Mouse (Mus musculus): ENCODE measurements around the gene Thap3. TPM values are rescaled to one million over a fixed set of nuclear protein-coding genes. Genes with fewer than 3 reads are reported as not detected.

Thap3 gene
- total RNA-seq, 2 experiments from 2014 or later, result 11.5 TPM

DNA sequence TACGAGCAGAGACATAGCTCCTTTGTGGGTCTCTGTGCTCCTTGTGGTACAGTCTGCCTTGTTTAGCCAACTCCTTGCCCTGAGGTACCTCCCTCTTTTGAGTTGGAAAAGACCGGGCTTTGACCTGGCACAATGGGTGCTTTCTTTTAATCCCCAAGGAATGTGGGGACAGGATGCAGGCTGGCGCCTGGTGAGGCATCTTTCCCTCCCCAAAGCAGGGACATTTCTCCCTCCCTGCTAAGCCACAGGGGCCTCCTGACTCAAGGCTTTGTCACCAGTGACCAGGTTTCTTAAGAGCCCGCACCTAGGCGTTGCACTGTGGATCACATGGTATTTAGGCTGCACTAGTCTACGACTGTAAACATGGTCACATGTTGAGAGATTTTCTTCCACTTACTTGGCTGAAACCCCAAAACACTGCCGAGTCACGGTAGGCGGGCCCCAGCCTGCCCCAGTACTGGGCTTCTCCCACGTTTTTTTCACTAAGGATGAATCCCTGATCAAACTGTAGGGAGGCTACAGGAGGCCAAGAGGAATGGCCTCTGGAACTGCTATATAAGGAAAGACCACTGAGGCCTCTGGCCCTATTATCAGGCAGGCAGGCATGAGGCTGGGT lies 21.4 kb upstream of the Thap3 start:
- DNase-seq (ENCODE audit: low spot score), result peak; percentile 37
- intact Hi-C loops (cut with DNase I), result no loop called here

DNA sequence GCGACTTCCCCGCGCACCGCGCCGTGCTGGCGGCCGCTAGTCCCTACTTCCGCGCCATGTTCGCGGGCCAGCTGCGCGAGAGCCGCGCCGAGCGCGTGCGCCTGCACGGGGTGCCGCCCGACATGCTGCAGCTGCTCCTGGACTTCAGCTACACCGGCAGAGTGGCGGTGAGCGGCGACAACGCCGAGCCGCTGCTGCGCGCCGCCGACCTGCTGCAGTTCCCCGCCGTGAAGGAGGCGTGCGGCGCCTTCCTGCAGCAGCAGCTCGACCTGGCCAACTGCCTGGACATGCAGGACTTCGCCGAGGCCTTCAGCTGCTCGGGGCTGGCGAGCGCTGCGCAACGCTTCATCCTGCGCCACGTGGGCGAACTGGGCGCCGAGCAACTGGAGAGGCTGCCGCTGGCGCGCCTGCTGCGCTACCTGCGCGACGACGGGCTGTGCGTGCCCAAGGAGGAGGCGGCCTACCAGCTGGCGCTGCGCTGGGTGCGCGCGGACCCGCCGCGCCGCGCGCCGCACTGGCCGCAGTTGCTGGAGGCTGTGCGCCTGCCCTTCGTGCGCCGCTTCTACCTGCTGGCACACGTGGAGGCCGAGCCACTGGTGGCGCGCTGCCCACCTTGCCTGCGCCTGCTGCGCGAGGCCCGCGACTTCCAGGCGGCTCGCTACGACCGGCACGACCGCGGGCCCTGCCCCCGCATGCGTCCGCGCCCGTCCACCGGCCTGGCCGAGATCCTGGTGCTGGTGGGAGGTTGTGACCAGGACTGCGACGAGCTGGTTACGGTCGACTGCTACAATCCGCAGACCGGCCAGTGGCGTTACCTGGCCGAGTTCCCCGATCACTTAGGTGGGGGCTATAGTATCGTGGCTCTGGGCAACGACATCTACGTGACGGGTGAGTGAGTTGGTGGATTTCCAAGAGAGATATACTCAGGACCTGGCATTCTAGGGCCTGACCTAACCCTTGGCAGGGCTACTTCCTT lies 20.6 kb upstream of the Thap3 start:
- DNase-seq (ENCODE audit: low spot score), result no peak
- intact Hi-C loops (cut with DNase I), result no loop called here

GRCm38 (mm10) chr4:152008622-152009075 lies 19.9 kb upstream of the Thap3 start, which contains the start of gene Klhl21:
Gene Klhl21, plus strand, starts transcription at chr4:152008803.
- intact Hi-C loops (cut with DNase I), result no loop called here
- DNase-seq (ENCODE audit: low spot score), result peak; percentile 93

DNA sequence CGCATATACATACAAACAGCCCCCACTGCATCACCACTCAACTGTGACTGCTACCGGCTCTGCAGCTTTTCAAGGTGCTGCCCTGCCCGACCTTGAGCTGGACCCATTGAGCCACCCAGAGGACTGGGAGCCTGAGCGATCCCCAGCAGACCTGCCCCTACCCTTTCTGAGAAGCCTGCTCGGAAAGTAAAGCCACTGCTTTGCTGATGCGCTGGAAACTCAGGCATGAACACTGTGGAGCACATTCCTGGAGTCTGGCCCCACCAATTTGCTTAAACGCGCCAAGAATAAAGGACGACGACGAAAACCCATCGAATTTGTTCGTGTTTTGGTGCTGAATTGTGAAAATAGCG lies 19.3 kb upstream of the Thap3 start:
- intact Hi-C loops (cut with DNase I), result no loop called here
- no peak for DNase-seq (ENCODE audit: low spot score)

GRCm38 (mm10) chr4:152007481-152008147 lies 18.8 kb upstream of the Thap3 start:
- DNase-seq (ENCODE audit: low spot score), result peak; percentile 23
- intact Hi-C loops (cut with DNase I), result no loop called here

- DNase-seq (ENCODE audit: low spot score), result no peak
- intact Hi-C loops (cut with DNase I), result no loop called here
Observed at GRCm38 (mm10) chr4:152006812-152007211, 18.0 kb upstream of the Thap3 start.

- no peak for DNase-seq (ENCODE audit: low spot score)
- intact Hi-C loops (cut with DNase I), result no loop called here
Observed at GRCm38 (mm10) chr4:152006137-152006536, 17.3 kb upstream of the Thap3 start.

GRCm38 (mm10) chr4:152002063-152002462 lies 13.3 kb upstream of the Thap3 start:
- DNase-seq (ENCODE audit: low spot score), result no peak
- intact Hi-C loops (cut with DNase I), result no loop called here

- DNase-seq (ENCODE audit: low spot score), result no peak
Observed at GRCm38 (mm10) chr4:152001335-152001734, 12.5 kb upstream of the Thap3 start.

GRCm38 (mm10) chr4:152000906-152001305 lies 12.1 kb upstream of the Thap3 start:
- no peak for DNase-seq (ENCODE audit: low spot score)
- intact Hi-C loops (cut with DNase I), result no loop called here

More at GRCm38 (mm10) chr4:152001335-152001734, 12.5 kb upstream of the Thap3 start:
- intact Hi-C loops (cut with DNase I), result no loop called here

DNA sequence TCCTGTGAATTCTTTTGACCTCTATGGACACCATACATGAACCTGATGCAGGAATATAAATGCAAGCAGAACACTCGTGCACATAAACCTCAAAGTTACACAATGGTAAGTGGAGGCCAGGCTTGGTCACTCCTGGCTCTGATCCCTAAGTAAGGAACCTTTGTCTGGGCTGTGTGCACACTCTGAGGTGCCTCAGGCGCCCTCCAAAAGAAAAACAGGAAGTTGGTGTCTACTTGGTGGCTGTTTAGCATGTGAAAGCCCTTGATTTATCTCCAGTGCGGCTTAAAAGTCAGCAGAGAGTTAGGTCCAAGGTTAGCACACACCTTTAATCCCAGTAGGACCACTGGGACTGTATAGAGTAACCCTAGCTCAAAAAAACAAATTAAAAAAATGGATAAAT lies 10.7 kb upstream of the Thap3 start:
- intact Hi-C loops (cut with DNase I), result no loop called here
- DNase-seq (ENCODE audit: low spot score), result no peak

- no peak for DNase-seq (ENCODE audit: low spot score)
- intact Hi-C loops (cut with DNase I), result no loop called here
Observed at GRCm38 (mm10) chr4:151997701-151998100, 8.9 kb upstream of the Thap3 start.

DNA sequence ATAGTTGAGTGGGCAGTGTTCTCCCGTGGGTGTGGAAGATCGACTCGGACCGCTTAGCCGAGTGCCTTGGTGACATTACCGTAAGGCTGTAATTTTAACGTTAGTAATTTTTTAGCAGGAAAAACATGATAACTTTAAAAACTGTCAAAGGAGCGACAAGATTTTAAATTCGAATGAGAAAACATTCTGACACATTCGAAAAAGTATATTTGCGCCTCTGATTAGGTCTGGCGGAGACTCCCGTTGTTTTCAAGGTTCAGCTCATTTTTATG lies 8.1 kb upstream of the Thap3 start:
- DNase-seq (ENCODE audit: low spot score), result no peak
- intact Hi-C loops (cut with DNase I), result no loop called here

GRCm38 (mm10) chr4:151996173-151996950 lies 7.6 kb upstream of the Thap3 start, which contains the start of gene Phf13:
Gene Phf13, minus strand, starts transcription at chr4:151996258.
- intact Hi-C loops (cut with DNase I), result no loop called here

GRCm38 (mm10) chr4:151995371-151996172 lies 6.8 kb upstream of the Thap3 start:
- DNase-seq (ENCODE audit: low spot score), result peak; percentile 18
- intact Hi-C loops (cut with DNase I), result no loop called here

More at GRCm38 (mm10) chr4:151996173-151996950, 7.6 kb upstream of the Thap3 start, which contains the start of gene Phf13:
- DNase-seq (ENCODE audit: low spot score), result peak; percentile 98

DNA sequence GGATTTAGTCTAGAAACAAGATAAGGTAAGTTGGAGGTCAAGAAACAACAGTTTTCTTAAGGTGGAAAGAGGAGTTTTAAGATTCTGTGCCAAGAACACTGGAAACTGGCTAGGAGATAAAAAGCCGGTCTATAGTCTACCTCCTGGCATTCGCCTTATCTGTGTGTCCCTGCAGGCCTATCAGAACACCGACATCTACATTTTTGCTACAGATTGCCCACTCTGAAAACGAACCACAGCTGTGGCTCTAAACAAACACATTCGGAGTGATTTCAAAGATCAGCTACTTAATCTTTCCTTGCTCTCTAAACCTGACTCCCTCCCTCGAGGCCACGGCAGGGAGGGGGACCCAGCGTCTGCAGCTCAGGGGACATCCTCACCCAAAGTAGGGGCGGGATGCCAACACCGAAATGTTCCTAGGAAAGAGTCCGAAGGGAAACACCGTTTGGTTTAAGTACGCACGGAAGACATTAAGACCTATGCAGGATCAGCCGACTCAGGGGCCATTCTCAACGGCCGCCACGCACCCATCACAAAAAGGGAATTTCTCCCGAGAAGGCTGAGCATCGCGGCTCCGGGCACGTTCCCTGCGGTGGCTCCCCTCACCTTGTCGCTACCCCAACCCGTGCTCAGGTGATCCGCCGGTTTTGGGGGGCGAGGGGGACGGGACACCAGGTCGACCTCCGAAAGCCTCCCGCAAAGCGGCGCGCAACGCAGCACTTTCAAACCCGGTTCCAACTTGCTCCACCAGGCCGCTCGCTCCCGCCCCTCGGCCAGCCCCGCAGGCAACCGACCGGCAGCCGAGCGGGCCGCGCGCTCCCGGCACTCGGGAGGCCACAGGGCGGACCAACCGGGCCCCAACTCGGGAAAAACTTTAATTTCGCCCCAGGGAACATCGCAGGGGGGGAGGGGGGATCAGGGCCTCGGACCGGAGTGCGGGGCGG lies 5.7 kb upstream of the Thap3 start:
- intact Hi-C loops (cut with DNase I), result no loop called here
- DNase-seq (ENCODE audit: low spot score), result no peak

DNA sequence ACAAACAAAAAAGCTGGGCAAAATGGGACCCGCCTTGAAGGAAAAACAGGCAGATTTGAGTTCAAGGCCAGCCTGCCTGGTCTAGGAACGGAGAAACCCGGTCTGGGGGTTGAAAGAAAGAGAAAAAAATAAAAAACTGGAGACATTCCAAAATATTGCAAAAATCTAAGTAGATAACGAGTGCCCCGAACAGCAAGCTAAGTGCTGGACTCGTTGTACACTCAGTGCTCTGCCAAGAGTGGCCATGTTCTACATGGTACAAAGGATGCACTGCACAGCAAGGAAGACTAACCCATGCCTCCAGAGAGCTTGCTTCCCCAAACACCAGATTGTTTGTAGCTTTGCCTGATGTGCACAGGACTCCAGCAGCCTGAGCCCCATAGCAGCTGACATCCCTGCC lies 4.2 kb upstream of the Thap3 start:
- intact Hi-C loops (cut with DNase I), result no loop called here
- no peak for DNase-seq (ENCODE audit: low spot score)

- DNase-seq (ENCODE audit: low spot score), result no peak
- intact Hi-C loops (cut with DNase I), result no loop called here
Observed at GRCm38 (mm10) chr4:151992091-151992490, 3.3 kb upstream of the Thap3 start.

Data from heart, postnatal 25 days (tissue).